Mouse (Mus musculus): ENCODE data around the gene Cnot1.

GRCm38 (mm10) chr8:95694631-95695030 lies 112.6 kb downstream of the Cnot1 start:
- no peak for TF ChIP-seq GATA1 (IDR thresholded peaks at IDR 0.05; ENCODE audit: low read length)
- TF ChIP-seq TAL1 (IDR thresholded peaks at IDR 0.05; ENCODE audit: low read length) = no peak

Data from erythroblast, embryonic 14.5 days (primary cell).